Mouse (Mus musculus): ENCODE results near the gene Wwc2. TPM values are rescaled to one million over a fixed set of nuclear protein-coding genes. Genes with fewer than 3 reads are reported as not detected.
"Not testable (repeated sequence)": the region's sequence is repeated elsewhere in the genome, so short reads cannot be mapped to it uniquely, and the experiment has no call there.

Wwc2 gene
- polyA plus RNA-seq, 1 experiment from 2014 or later: 14.7 TPM

DNA sequence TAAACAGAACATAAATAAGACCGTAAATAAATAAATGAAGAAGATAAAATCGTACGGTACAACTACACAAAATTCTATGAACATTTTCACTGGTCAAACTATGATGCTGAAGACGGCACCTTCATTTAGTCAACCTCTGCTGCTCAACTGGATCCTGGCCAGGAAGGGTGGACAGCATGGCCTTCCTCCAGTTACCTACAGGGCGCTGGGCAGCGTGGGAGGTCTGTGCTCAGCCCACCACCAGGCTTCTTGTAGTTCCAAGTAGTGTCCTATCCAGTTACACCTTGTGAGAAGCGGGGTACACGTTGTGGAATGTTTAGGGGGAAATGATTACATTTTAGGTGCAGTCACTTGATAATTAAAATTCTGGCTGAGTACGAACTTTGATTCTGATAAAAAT lies 163.8 kb downstream of the Wwc2 start:
- no peaks in the 10 kb centered on the region for H3K9me3 ChIP-seq (ENCODE audit: control insufficient read depth, low read length)
- ATAC-seq (ENCODE audit: insufficient number of reproducible peaks, insufficient read depth, low FRiP score, low read depth): no peak
- no peak overlapping the region for H3K27ac ChIP-seq (replicated peaks in 1 of 2; ENCODE audit: control insufficient read depth in 1 of 2, insufficient read depth in 1 of 2, low read depth in 2 of 2, low read length in 2 of 2)
- H3K4me1 ChIP-seq (ENCODE audit: control insufficient read depth in 2 of 2, insufficient read depth in 2 of 2, low read length in 2 of 2): peaks cover 5% of the 10 kb centered on the region in 2 experiments; a peak in 3 of 4 replicates
- H3K9ac ChIP-seq (ENCODE audit: low read length): no peak overlapping the region
- H3K27me3 ChIP-seq (ENCODE audit: control insufficient read depth, insufficient read depth, low read length): no peaks in the 10 kb centered on the region
- H3K4me2 ChIP-seq (ENCODE audit: low read length): no peak overlapping the region
- no peak overlapping the region for H3K4me3 ChIP-seq (ENCODE audit: control insufficient read depth in 1 of 2, insufficient read depth in 1 of 2, low read depth in 1 of 2, low read length in 2 of 2)
- WGBS: 91% methylated on average over 9 of the region's 9 CpGs
- H3K36me3 ChIP-seq (ENCODE audit: control insufficient read depth, insufficient read depth, low read length): peaks cover 44% of the 10 kb centered on the region

DNA sequence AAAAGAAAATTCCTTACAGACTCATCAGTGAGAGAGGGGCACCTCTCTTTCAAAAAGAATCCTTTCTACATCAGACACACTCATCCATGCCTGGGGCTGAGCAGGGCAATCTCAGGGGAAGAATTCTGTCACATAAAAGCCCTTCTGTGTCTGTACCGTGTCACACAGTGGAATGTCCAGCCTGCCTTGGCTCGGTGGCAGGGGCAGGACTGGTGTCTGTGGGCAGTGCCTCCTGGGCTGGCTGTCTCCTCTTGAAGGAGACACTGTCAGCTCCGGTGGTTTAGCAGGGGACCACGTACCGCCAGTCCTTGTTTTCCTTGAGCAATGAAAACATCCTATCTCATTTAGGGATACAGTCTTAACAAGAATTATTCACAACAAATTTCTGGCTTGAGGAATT lies 165.1 kb downstream of the Wwc2 start:
- H3K9me3 ChIP-seq (ENCODE audit: control insufficient read depth, low read length): no peaks in the 10 kb centered on the region
- H3K4me3 ChIP-seq (ENCODE audit: control insufficient read depth in 1 of 2, insufficient read depth in 1 of 2, low read depth in 1 of 2, low read length in 2 of 2): no peak overlapping the region
- peak overlapping the region in 1 of 2 experiments; percentile 35; a peak in 1 of 4 replicates for H3K27ac ChIP-seq (replicated peaks in 1 of 2; ENCODE audit: control insufficient read depth in 1 of 2, insufficient read depth in 1 of 2, low read depth in 2 of 2, low read length in 2 of 2)
- peaks cover 33% of the 10 kb centered on the region for H3K36me3 ChIP-seq (ENCODE audit: control insufficient read depth, insufficient read depth, low read length)
- H3K4me2 ChIP-seq (ENCODE audit: low read length): 0 out of 2 replicates have a peak overlapping the region, but pooled peaks have one; percentile 8
- no peak for ATAC-seq (ENCODE audit: insufficient number of reproducible peaks, insufficient read depth, low FRiP score, low read depth)
- H3K9ac ChIP-seq (ENCODE audit: low read length): no peak overlapping the region
- no peaks in the 10 kb centered on the region for H3K27me3 ChIP-seq (ENCODE audit: control insufficient read depth, insufficient read depth, low read length)
- WGBS: 28% methylated on average over 5 of the region's 5 CpGs
- H3K4me1 ChIP-seq (ENCODE audit: control insufficient read depth in 2 of 2, insufficient read depth in 2 of 2, low read length in 2 of 2): peaks cover 5% of the 10 kb centered on the region in 2 experiments; a peak in 3 of 4 replicates

DNA sequence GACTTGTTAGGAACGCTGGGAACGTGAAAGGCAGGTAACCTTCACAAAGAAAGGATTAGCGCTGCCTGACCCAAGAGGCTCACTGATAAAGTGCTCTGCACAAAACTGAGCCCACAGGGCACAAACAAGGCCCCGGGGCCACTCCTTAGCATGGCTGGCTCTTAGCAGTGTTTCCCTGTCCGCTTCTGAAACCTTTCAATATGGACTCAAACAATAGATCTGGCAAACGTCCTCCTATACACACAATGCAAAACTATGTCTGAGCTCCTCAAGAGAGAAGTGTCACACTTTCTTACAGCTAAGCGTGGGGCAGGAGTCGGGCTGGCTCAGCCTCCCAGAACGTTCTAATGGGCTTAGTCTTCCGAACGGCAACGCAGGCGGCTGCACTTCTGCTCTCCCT lies 166.5 kb downstream of the Wwc2 start, which contains the start of gene Cldn22:
Gene Cldn22 (plus strand): TSS at position 301 of the 400 bp plus-strand sequence.
- H3K27ac ChIP-seq (replicated peaks in 1 of 2; ENCODE audit: control insufficient read depth in 1 of 2, insufficient read depth in 1 of 2, low read depth in 2 of 2, low read length in 2 of 2): peak within 1 kb of the TSS; percentile 12 to 35; a peak in 1 of 4 replicates

DNA sequence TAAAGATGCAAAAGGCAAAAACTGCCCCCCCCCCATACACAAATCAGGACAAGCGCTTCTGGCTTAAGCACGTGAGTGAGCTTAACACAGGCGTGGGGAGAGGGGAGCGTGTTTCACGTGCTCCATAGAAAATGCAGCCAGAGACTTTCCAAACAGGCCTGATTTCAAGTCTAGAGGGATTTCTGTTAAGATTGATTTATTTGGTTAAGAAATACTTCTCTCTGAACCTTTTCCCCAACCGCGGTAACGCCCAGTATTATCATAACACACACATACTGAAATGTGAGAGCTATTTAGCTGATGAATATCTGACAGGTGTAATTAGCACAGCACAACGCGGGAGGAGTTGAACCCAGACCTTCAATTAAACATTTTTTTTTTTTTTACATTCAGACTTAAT lies 166.9 kb downstream of the Wwc2 start:
- no peak for ATAC-seq (ENCODE audit: insufficient number of reproducible peaks, insufficient read depth, low FRiP score, low read depth)
- 81% methylated on average over 10 of the region's 10 CpGs for WGBS

More for the DNA sequence above, 166.5 kb downstream of the Wwc2 start, which contains the start of gene Cldn22:
- Histone ChIP-seq H3K4me2 (ENCODE audit: low read length) (no peak within 1 kb of the TSS), H3K4me3 (ENCODE audit: control insufficient read depth in 1 of 2, insufficient read depth in 1 of 2, low read depth in 1 of 2, low read length in 2 of 2) (no peak within 1 kb of the TSS), H3K4me1 (ENCODE audit: control insufficient read depth in 2 of 2, insufficient read depth in 2 of 2, low read length in 2 of 2) (peaks cover 5% of the 10 kb centered on the region in 2 experiments; a peak in 3 of 4 replicates), H3K9me3 (ENCODE audit: control insufficient read depth, low read length) (no peaks in the 10 kb centered on the region), H3K27me3 (ENCODE audit: control insufficient read depth, insufficient read depth, low read length) (no peaks in the 10 kb centered on the region), H3K9ac (ENCODE audit: low read length) (no peak within 1 kb of the TSS), H3K36me3 (ENCODE audit: control insufficient read depth, insufficient read depth, low read length) (peaks cover 19% of the 10 kb centered on the region)
- WGBS: 74% methylated on average over 13 of the region's 13 CpGs
- no peak for ATAC-seq (ENCODE audit: insufficient number of reproducible peaks, insufficient read depth, low FRiP score, low read depth)

DNA sequence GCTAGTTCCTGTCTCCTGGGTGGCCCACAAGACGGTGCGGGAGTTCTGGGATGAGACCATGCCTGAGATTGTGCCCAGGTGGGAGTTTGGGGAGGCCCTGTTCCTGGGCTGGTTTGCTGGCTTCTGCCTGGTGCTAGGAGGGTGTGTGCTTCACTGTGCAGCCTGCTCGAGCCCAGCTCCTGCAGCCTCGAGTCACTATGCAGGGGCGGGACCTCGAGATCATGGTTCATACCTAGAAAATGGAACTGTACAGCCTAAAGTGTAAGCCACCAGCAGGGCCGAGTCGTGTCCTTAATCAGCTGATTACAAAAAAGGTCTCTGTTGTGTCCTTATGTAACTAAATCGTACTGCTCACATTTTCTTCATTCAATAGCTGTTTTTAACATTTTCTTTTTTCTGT lies 168.2 kb downstream of the Wwc2 start:
- not testable (repeated sequence) for H3K27ac ChIP-seq (replicated peaks in 1 of 2; ENCODE audit: control insufficient read depth in 1 of 2, insufficient read depth in 1 of 2, low read depth in 2 of 2, low read length in 2 of 2); H3K9ac ChIP-seq (ENCODE audit: low read length); H3K4me3 ChIP-seq (ENCODE audit: control insufficient read depth in 1 of 2, insufficient read depth in 1 of 2, low read depth in 1 of 2, low read length in 2 of 2); H3K4me2 ChIP-seq (ENCODE audit: low read length); H3K4me1 ChIP-seq (ENCODE audit: control insufficient read depth in 2 of 2, insufficient read depth in 2 of 2, low read length in 2 of 2); H3K36me3 ChIP-seq (ENCODE audit: control insufficient read depth, insufficient read depth, low read length); H3K27me3 ChIP-seq (ENCODE audit: control insufficient read depth, insufficient read depth, low read length); H3K9me3 ChIP-seq (ENCODE audit: control insufficient read depth, low read length); ATAC-seq (ENCODE audit: insufficient number of reproducible peaks, insufficient read depth, low FRiP score, low read depth)
- 77% methylated on average over 7 of the region's 9 CpGs for WGBS

More for the DNA sequence above, 166.9 kb downstream of the Wwc2 start:
- Histone ChIP-seq H3K36me3 (ENCODE audit: control insufficient read depth, insufficient read depth, low read length) (peaks cover 14% of the 10 kb centered on the region), H3K27ac (replicated peaks in 1 of 2; ENCODE audit: control insufficient read depth in 1 of 2, insufficient read depth in 1 of 2, low read depth in 2 of 2, low read length in 2 of 2) (no peak overlapping the region), H3K9me3 (ENCODE audit: control insufficient read depth, low read length) (no peaks in the 10 kb centered on the region), H3K9ac (ENCODE audit: low read length) (no peak overlapping the region), H3K4me1 (ENCODE audit: control insufficient read depth in 2 of 2, insufficient read depth in 2 of 2, low read length in 2 of 2) (peaks cover 5% of the 10 kb centered on the region in 2 experiments; a peak in 3 of 4 replicates), H3K4me2 (ENCODE audit: low read length) (no peak overlapping the region), H3K4me3 (ENCODE audit: control insufficient read depth in 1 of 2, insufficient read depth in 1 of 2, low read depth in 1 of 2, low read length in 2 of 2) (no peak overlapping the region), H3K27me3 (ENCODE audit: control insufficient read depth, insufficient read depth, low read length) (no peaks in the 10 kb centered on the region)

DNA sequence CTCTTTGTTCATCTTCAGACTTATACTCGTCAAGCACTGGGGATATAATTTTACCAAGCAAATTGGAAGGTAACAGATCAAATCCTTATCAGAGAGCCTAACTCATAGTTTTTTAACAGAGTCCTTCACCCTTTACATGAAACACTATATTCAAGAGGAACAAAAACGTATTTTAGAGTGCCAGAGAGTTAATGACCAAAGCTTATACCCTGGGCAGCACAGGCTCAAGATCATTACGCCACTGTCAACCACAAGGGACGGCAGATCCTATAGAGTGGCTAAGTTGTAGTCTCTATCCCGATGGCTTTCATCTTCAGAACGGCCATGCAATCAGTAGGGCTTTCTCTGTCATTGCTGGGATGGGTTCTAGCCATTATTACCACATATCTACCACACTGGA lies 168.9 kb downstream of the Wwc2 start, which contains the start of gene Cldn24:
Gene Cldn24 (plus strand): TSS at position 301 of the 400 bp plus-strand sequence.
- H3K9me3 ChIP-seq (ENCODE audit: control insufficient read depth, low read length): no peaks in the 10 kb centered on the region
- ATAC-seq (ENCODE audit: insufficient number of reproducible peaks, insufficient read depth, low FRiP score, low read depth): no peak
- no peak within 1 kb of the TSS for H3K27ac ChIP-seq (replicated peaks in 1 of 2; ENCODE audit: control insufficient read depth in 1 of 2, insufficient read depth in 1 of 2, low read depth in 2 of 2, low read length in 2 of 2)
- H3K27me3 ChIP-seq (ENCODE audit: control insufficient read depth, insufficient read depth, low read length): no peaks in the 10 kb centered on the region
- WGBS: 84% methylated on average over 6 of the region's 6 CpGs
- H3K36me3 ChIP-seq (ENCODE audit: control insufficient read depth, insufficient read depth, low read length): no peaks in the 10 kb centered on the region
- peaks cover 5% of the 10 kb centered on the region in 2 experiments; a peak in 3 of 4 replicates for H3K4me1 ChIP-seq (ENCODE audit: control insufficient read depth in 2 of 2, insufficient read depth in 2 of 2, low read length in 2 of 2)
- no peak within 1 kb of the TSS for H3K9ac ChIP-seq (ENCODE audit: low read length)
- H3K4me3 ChIP-seq (ENCODE audit: control insufficient read depth in 1 of 2, insufficient read depth in 1 of 2, low read depth in 1 of 2, low read length in 2 of 2): no peak within 1 kb of the TSS
- no peak within 1 kb of the TSS for H3K4me2 ChIP-seq (ENCODE audit: low read length)

DNA sequence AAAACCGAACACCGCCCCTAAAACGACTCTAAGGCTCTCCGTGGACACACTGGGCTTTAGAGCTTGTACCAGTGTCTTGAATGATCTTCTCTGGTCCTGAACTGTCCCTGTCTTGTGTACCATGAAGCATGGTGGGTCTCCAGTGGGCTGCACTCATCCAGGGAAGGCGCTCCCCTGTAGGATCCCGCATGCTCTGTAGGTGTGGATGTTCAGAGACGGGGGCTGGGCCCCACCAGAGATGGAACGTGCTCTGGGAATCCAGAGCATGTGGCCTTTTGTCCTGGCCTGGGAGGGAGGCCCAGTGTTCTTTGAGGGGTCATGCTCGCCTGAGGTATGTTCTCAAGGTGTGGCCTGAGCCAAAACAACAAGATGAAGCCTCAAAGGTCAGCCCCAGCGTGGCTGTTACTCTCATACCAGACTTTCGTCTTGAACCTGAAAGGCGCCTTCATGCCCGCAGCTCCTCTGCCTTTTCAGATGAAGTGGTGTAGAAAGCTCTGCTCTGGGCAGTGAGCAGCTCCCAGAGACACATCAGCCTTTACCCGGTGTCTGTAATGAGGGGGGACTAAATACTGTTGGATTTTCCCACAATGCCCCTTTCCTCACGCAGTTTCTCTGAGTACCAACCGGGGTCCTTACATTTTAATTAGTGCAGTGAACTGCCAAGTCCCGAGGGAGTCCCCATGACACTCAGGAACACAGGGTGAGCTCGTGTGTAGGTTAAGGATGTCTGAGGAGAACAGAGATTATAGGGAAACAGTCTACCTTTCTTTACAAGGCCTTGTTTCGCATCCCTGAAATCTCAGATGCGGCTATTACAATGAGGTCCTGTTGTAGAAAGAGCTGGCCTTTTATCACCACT lies 169.6 kb downstream of the Wwc2 start:
- H3K36me3 ChIP-seq (ENCODE audit: control insufficient read depth, insufficient read depth, low read length): no peaks in the 10 kb centered on the region
- no peaks in the 10 kb centered on the region for H3K9me3 ChIP-seq (ENCODE audit: control insufficient read depth, low read length)
- WGBS: 82% methylated on average over 20 of the region's 20 CpGs
- no peaks in the 10 kb centered on the region for H3K27me3 ChIP-seq (ENCODE audit: control insufficient read depth, insufficient read depth, low read length)
- no peak for ATAC-seq (ENCODE audit: insufficient number of reproducible peaks, insufficient read depth, low FRiP score, low read depth)
- H3K27ac ChIP-seq (replicated peaks in 1 of 2; ENCODE audit: control insufficient read depth in 1 of 2, insufficient read depth in 1 of 2, low read depth in 2 of 2, low read length in 2 of 2): no peak overlapping the region
- H3K9ac ChIP-seq (ENCODE audit: low read length): no peak overlapping the region
- peaks cover 5% of the 10 kb centered on the region in 2 experiments; a peak in 3 of 4 replicates for H3K4me1 ChIP-seq (ENCODE audit: control insufficient read depth in 2 of 2, insufficient read depth in 2 of 2, low read length in 2 of 2)
- no peak overlapping the region for H3K4me2 ChIP-seq (ENCODE audit: low read length)
- no peak overlapping the region for H3K4me3 ChIP-seq (ENCODE audit: control insufficient read depth in 1 of 2, insufficient read depth in 1 of 2, low read depth in 1 of 2, low read length in 2 of 2)
